Mouse (Mus musculus): ENCODE measurements around the gene Mettl1. TPM values are rescaled to one million over a fixed set of nuclear protein-coding genes. Genes with fewer than 3 reads are reported as not detected.
A peak's percentile ranks its signal among the peaks of the same experiment; 100 is the strongest.

Gene Mettl1
- total and polyA plus RNA-seq, 2 experiments from 2014 or later: 6.5 to 19.1 TPM

DNA sequence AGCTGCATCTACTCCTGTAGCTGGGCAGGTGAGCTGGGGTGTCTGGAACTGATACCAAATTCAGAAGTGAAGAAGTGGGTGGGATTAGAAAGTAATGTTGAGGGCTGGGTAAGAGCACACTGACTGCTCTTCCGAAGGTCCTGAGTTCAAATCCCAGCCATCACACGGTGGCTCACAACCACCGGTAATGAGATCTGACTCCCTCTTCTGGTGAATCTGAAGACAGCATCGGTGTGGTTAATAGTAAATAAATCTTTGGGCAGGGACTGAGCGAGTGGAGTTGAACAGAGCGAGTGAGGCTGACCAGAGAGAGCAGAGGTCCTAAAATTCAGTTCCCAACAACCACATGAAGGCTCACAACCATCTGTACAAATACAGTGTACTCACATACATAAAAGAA lies 44.4 kb downstream of the Mettl1 start:
- WGBS: 71% methylated on average over 6 of the region's 6 CpGs
- Histone ChIP-seq H3K27me3 (ENCODE audit: insufficient read depth, low read length) (0 out of 2 replicates have a peak, but pooled peaks cover 4% of the 10 kb centered on the region), H3K4me1 (ENCODE audit: insufficient read depth, low read length) (peaks cover 15% of the 10 kb centered on the region; the same call in 1 of the 2 replicates), H3K9me3 (ENCODE audit: low read length) (no peaks in the 10 kb centered on the region), H3K4me3 (ENCODE audit: low read depth, low read length) (no peak overlapping the region), H3K36me3 (ENCODE audit: insufficient read depth, low read length) (peaks cover 52% of the 10 kb centered on the region), H3K9ac (replicated peaks; ENCODE audit: low read length, poor library complexity, severe bottlenecking) (no peak overlapping the region), H3K4me2 (ENCODE audit: low read depth, low read length, poor library complexity, severe bottlenecking) (no peak overlapping the region), H3K27ac (ENCODE audit: low read depth, low read length) (no peak overlapping the region)
- DNase-seq (ENCODE audit: low spot score): no peak
- ATAC-seq (ENCODE audit: low FRiP score): no peak
- peak; percentile 56 for TF ChIP-seq CTCF (IDR thresholded peaks at IDR 0.05)

DNA sequence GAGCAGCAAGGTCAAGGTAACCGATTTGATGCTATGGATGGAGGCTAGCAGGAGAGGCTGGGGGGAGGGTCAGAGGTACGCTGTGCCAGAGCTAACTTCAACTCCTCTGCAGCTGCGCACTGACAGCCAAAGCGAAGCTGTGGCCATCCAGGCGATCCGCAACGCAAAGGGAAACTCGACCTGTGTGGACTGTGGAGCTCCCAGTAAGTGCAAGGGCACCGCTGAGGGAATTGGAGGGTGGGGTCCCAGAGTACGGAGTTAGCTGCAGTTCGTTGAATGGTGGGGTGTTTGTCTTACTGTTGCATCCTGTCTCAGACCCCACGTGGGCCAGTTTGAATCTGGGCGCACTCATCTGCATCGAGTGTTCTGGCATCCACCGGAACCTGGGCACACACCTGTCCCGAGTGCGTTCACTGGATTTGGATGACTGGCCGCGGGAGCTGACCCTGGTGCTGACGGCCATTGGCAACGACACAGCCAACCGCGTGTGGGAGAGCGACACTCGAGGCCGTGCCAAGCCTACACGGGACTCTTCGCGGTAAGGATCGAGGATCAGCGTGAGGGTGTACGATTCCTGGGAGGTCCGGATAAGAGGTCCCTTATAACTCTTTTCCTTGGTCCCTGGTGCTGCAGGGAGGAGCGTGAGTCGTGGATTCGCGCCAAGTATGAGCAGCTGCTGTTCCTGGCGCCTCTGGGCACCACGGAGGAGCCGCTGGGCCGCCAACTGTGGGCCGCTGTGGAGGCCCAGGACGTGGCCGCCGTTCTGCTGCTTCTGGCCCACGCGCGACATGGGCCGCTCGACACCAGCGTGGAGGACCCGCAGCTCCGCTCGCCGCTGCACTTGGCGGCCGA lies 49.6 kb downstream of the Mettl1 start:
- H3K27me3 ChIP-seq (ENCODE audit: insufficient read depth, low read length): 0 out of 2 replicates have a peak, but pooled peaks cover 4% of the 10 kb centered on the region
- H3K4me3 ChIP-seq (ENCODE audit: low read depth, low read length): no peak overlapping the region
- no peak overlapping the region for H3K27ac ChIP-seq (ENCODE audit: low read depth, low read length)
- no peak overlapping the region for H3K4me2 ChIP-seq (ENCODE audit: low read depth, low read length, poor library complexity, severe bottlenecking)
- peak; percentile 52 for DNase-seq (ENCODE audit: low spot score)
- H3K4me1 ChIP-seq (ENCODE audit: insufficient read depth, low read length): peaks cover 13% of the 10 kb centered on the region; the same call in 1 of the 2 replicates
- 21% methylated on average over 57 of the region's 57 CpGs for WGBS
- ATAC-seq (ENCODE audit: low FRiP score): no peak
- peak overlapping the region; percentile 24; the same call in 1 of the 2 replicates for H3K9ac ChIP-seq (replicated peaks; ENCODE audit: low read length, poor library complexity, severe bottlenecking)
- H3K36me3 ChIP-seq (ENCODE audit: insufficient read depth, low read length): peaks cover 48% of the 10 kb centered on the region
- no peak for TF ChIP-seq CTCF (IDR thresholded peaks at IDR 0.05)
- H3K9me3 ChIP-seq (ENCODE audit: low read length): no peaks in the 10 kb centered on the region

DNA sequence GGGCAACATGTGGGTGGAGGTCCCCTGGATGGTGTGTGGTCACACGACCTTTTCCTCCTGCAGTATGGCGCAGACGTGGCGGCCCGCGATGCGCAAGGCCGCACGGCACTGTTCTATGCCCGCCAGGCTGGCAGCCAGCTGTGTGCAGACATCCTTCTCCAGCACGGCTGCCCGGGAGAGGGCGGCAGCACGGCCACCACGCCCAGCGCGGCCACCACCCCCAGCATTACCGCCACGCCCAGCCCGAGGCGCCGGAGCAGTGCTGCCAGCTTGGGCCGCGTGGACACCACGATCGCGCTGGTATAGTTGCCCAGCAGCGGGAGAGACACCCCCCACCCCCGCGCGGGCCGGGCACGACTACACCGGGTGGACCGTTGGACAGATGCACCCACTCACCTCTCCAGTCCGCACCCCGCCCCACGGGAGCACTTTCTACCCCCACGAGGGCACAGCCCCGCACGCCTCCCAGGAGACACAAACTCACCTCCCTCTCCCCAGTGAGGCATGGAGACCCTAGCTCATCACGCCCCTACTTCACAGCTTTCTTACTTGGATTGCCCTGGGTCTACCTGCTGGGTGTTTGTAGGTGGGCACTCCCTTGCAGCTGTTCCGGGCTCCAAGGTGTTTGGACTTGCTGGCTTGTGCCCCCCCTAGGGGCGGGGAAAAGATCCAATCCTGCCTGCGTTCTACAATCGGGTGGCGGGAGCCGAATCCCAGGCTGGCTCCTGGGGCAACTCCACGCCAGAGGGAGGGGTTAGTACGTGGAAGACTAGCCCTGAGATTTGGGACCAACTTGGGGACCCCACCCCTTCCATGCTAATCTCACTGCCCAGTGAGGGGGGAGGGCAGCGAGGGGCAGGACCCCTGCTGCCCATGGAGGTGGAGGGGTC lies 50.5 kb downstream of the Mettl1 start:
- H3K9me3 ChIP-seq (ENCODE audit: low read length): no peaks in the 10 kb centered on the region
- no peak overlapping the region for H3K4me2 ChIP-seq (ENCODE audit: low read depth, low read length, poor library complexity, severe bottlenecking)
- ATAC-seq (ENCODE audit: low FRiP score) (no peak), DNase-seq (ENCODE audit: low spot score) (peak; percentile 20)
- 14% methylated on average over 35 of the region's 51 CpGs for WGBS
- no peak overlapping the region for H3K4me3 ChIP-seq (ENCODE audit: low read depth, low read length)
- peak; percentile 15; the same call in 1 of the 2 replicates for TF ChIP-seq CTCF (IDR thresholded peaks at IDR 0.05)
- H3K9ac ChIP-seq (replicated peaks; ENCODE audit: low read length, poor library complexity, severe bottlenecking): no peak overlapping the region; the same call in 1 of the 2 replicates
- peaks cover 57% of the 10 kb centered on the region for H3K36me3 ChIP-seq (ENCODE audit: insufficient read depth, low read length)
- no peak overlapping the region for H3K27ac ChIP-seq (ENCODE audit: low read depth, low read length)
- 0 out of 2 replicates have a peak, but pooled peaks cover 4% of the 10 kb centered on the region for H3K27me3 ChIP-seq (ENCODE audit: insufficient read depth, low read length)
- H3K4me1 ChIP-seq (ENCODE audit: insufficient read depth, low read length): peaks cover 13% of the 10 kb centered on the region; the same call in 1 of the 2 replicates

DNA sequence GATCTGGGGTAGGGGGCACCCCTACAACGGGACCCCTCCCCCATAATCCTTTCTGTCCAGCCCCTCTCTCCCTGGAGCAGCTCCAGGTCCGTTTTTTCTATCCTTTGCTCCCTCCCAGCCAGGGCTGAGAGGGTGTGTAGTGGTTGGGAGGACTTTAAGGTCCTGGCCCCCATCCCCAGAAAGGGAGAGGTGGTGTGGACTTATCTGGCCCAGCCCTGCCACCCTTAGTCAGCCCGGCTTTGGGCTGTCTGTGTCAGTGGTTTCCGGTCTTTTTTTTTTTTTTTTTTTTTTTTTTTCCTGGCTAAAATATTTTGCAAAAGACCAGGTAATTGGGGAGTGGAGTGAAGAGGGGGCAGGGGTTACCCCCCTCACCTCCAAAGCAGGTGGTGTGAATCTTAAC lies 51.5 kb downstream of the Mettl1 start:
- Histone ChIP-seq H3K4me1 (ENCODE audit: insufficient read depth, low read length) (peaks cover 13% of the 10 kb centered on the region; the same call in 1 of the 2 replicates), H3K9me3 (ENCODE audit: low read length) (no peaks in the 10 kb centered on the region), H3K27me3 (ENCODE audit: insufficient read depth, low read length) (no peaks in the 10 kb centered on the region), H3K4me2 (ENCODE audit: low read depth, low read length, poor library complexity, severe bottlenecking) (no peak overlapping the region), H3K27ac (ENCODE audit: low read depth, low read length) (no peak overlapping the region), H3K36me3 (ENCODE audit: insufficient read depth, low read length) (peaks cover 54% of the 10 kb centered on the region), H3K4me3 (ENCODE audit: low read depth, low read length) (no peak overlapping the region), H3K9ac (replicated peaks; ENCODE audit: low read length, poor library complexity, severe bottlenecking) (no peak overlapping the region)
- 41% methylated on average over 4 of the region's 4 CpGs for WGBS
- no peak for ATAC-seq (ENCODE audit: low FRiP score)
- no peak for TF ChIP-seq CTCF (IDR thresholded peaks at IDR 0.05)
- no peak for DNase-seq (ENCODE audit: low spot score)

DNA sequence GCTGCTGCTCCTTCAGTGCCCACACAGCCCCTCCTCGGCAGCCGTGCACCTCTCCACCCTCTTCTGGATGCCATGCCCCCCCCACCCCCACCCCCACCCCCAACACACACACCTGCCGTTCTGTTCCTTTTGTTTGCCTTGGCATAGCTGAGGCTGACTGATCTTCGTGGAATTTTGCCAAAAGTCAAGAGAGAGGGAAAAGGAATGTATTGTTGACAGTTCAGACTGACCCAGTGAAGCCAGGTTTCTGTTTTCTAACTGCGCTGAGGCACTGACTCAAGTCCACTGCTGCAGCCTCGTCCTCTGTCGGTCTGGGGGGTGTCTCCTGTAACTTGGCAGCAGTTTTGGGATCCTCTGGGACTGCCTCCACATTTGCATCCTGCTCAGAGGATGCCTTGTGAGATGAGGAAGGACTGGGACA lies 53.2 kb downstream of the Mettl1 start:
- no peak for ATAC-seq (ENCODE audit: low FRiP score)
- H3K27me3 ChIP-seq (ENCODE audit: insufficient read depth, low read length): no peaks in the 10 kb centered on the region
- no peak for TF ChIP-seq CTCF (IDR thresholded peaks at IDR 0.05)
- H3K9ac ChIP-seq (replicated peaks; ENCODE audit: low read length, poor library complexity, severe bottlenecking): no peak overlapping the region
- H3K36me3 ChIP-seq (ENCODE audit: insufficient read depth, low read length): peaks cover 56% of the 10 kb centered on the region
- DNase-seq (ENCODE audit: low spot score): peak; percentile 54
- H3K4me1 ChIP-seq (ENCODE audit: insufficient read depth, low read length): peaks cover 13% of the 10 kb centered on the region; the same call in 1 of the 2 replicates
- H3K4me2 ChIP-seq (ENCODE audit: low read depth, low read length, poor library complexity, severe bottlenecking): no peak overlapping the region
- H3K4me3 ChIP-seq (ENCODE audit: low read depth, low read length): no peak overlapping the region
- 34% methylated on average over 7 of the region's 7 CpGs for WGBS
- H3K27ac ChIP-seq (ENCODE audit: low read depth, low read length): peak overlapping the region; percentile 62
- no peaks in the 10 kb centered on the region for H3K9me3 ChIP-seq (ENCODE audit: low read length)

MicroRNAs encoded within 50 kb of the gene (microRNA counts, 519-probe panel; counts per million panel counts)
- microRNA mmu-miR-26a (2,859 counts per million, percentile 69 among the panel's probes with 10 or more counts), microRNA mmu-miR-546 (528 counts per million, percentile 58 among the panel's probes with 10 or more counts)

Small RNA genes within 50 kb of the gene (microRNA-seq; reads per million reads assigned to microRNA genes)
- 37.2 reads per million, percentile 34 among the genes with 10 or more reads in this experiment for gene Mir26a-2 (ENCODE audit: borderline number of aligned reads)
- 1.0 reads per million for gene Mir546 (ENCODE audit: borderline number of aligned reads)

Other genes starting within 250 kb of the Mettl1 start
- 13.2 and 17.4 TPM in 2 replicates for gene Atp23, start 140.1 kb upstream of the Mettl1 start, total RNA-seq (2014; rRNA removed)
- gene Atp23, start 140.1 kb upstream of the Mettl1 start, polyA plus RNA-seq (2015; fragmentation: Nextera tagmentation; extraction: Ambion mirVana): 18.4 and 19.1 TPM in 2 replicates
- 50.1 and 54.6 TPM in 2 replicates for gene Ctdsp2, start 62.7 kb upstream of the Mettl1 start, total RNA-seq (2014; rRNA removed)
- gene Ctdsp2, start 62.7 kb upstream of the Mettl1 start, polyA plus RNA-seq (2015; fragmentation: Nextera tagmentation; extraction: Ambion mirVana): 10.2 and 11.2 TPM in 2 replicates
- 0.90 and 2.0 TPM in 2 replicates for gene Avil, start 40.7 kb upstream of the Mettl1 start, total RNA-seq (2014; rRNA removed)
- 1.2 and 1.3 TPM in 2 replicates for gene Avil, start 40.7 kb upstream of the Mettl1 start, polyA plus RNA-seq (2015; fragmentation: Nextera tagmentation; extraction: Ambion mirVana)
- gene Tsfm, start 10.6 kb upstream of the Mettl1 start, total RNA-seq (2014; rRNA removed): 29.3 and 33.8 TPM in 2 replicates
- gene Tsfm, start 10.6 kb upstream of the Mettl1 start, polyA plus RNA-seq (2015; fragmentation: Nextera tagmentation; extraction: Ambion mirVana): 60.7 and 63.3 TPM in 2 replicates
- gene Eef1akmt3, start 99 bp downstream of the Mettl1 start, total RNA-seq (2014; rRNA removed): not detected in 2 replicates
- gene Eef1akmt3, start 99 bp downstream of the Mettl1 start, polyA plus RNA-seq (2015; fragmentation: Nextera tagmentation; extraction: Ambion mirVana): 0.10 and 0.16 TPM in 2 replicates
- 0.22 TPM in 1 of 2 replicates, not detected in the other for gene Cyp27b1, start 6.8 kb downstream of the Mettl1 start, total RNA-seq (2014; rRNA removed)
- gene Cyp27b1, start 6.8 kb downstream of the Mettl1 start, polyA plus RNA-seq (2015; fragmentation: Nextera tagmentation; extraction: Ambion mirVana): 0.13 TPM in 1 of 2 replicates, not detected in the other
- gene March9, start 18.8 kb downstream of the Mettl1 start, total RNA-seq (2014; rRNA removed): 84.0 and 90.0 TPM in 2 replicates
- gene March9, start 18.8 kb downstream of the Mettl1 start, polyA plus RNA-seq (2015; fragmentation: Nextera tagmentation; extraction: Ambion mirVana): 8.6 and 9.8 TPM in 2 replicates
- gene Cdk4, start 22.1 kb downstream of the Mettl1 start, total RNA-seq (2014; rRNA removed): 311 and 365 TPM in 2 replicates
- 364 and 374 TPM in 2 replicates for gene Cdk4, start 22.1 kb downstream of the Mettl1 start, polyA plus RNA-seq (2015; fragmentation: Nextera tagmentation; extraction: Ambion mirVana)
- gene Tspan31, start 28.9 kb downstream of the Mettl1 start, total RNA-seq (2014; rRNA removed): 109 and 122 TPM in 2 replicates
- gene Tspan31, start 28.9 kb downstream of the Mettl1 start, polyA plus RNA-seq (2015; fragmentation: Nextera tagmentation; extraction: Ambion mirVana): 101 and 104 TPM in 2 replicates
- gene Agap2, start 33.9 kb downstream of the Mettl1 start, total RNA-seq (2014; rRNA removed): 330 and 343 TPM in 2 replicates
- gene Agap2, start 33.9 kb downstream of the Mettl1 start, polyA plus RNA-seq (2015; fragmentation: Nextera tagmentation; extraction: Ambion mirVana): 5.4 and 6.3 TPM in 2 replicates
- 114 and 120 TPM in 2 replicates for gene Os9, start 79.7 kb downstream of the Mettl1 start, total RNA-seq (2014; rRNA removed)
- 126 TPM in 2 replicates for gene Os9, start 79.7 kb downstream of the Mettl1 start, polyA plus RNA-seq (2015; fragmentation: Nextera tagmentation; extraction: Ambion mirVana)
- 126 and 134 TPM in 2 replicates for gene B4galnt1, start 123.8 kb downstream of the Mettl1 start, total RNA-seq (2014; rRNA removed)
- 86.8 and 88.6 TPM in 2 replicates for gene B4galnt1, start 123.8 kb downstream of the Mettl1 start, polyA plus RNA-seq (2015; fragmentation: Nextera tagmentation; extraction: Ambion mirVana)
- gene Slc26a10, start 139.2 kb downstream of the Mettl1 start, total RNA-seq (2014; rRNA removed): 0.05 TPM in 2 replicates
- 0.80 TPM in 2 replicates for gene Slc26a10, start 139.2 kb downstream of the Mettl1 start, polyA plus RNA-seq (2015; fragmentation: Nextera tagmentation; extraction: Ambion mirVana)
- 47.6 and 48.8 TPM in 2 replicates for gene Arhgef25, start 148.7 kb downstream of the Mettl1 start, total RNA-seq (2014; rRNA removed)
- 13.5 and 15.4 TPM in 2 replicates for gene Arhgef25, start 148.7 kb downstream of the Mettl1 start, polyA plus RNA-seq (2015; fragmentation: Nextera tagmentation; extraction: Ambion mirVana)
- gene Dtx3, start 154.3 kb downstream of the Mettl1 start, total RNA-seq (2014; rRNA removed): 258 and 275 TPM in 2 replicates
- 205 and 217 TPM in 2 replicates for gene Dtx3, start 154.3 kb downstream of the Mettl1 start, polyA plus RNA-seq (2015; fragmentation: Nextera tagmentation; extraction: Ambion mirVana)
- gene Pip4k2c, start 170.2 kb downstream of the Mettl1 start, total RNA-seq (2014; rRNA removed): 17.0 and 18.3 TPM in 2 replicates
- 14.5 and 15.1 TPM in 2 replicates for gene Pip4k2c, start 170.2 kb downstream of the Mettl1 start, polyA plus RNA-seq (2015; fragmentation: Nextera tagmentation; extraction: Ambion mirVana)
- gene Kif5a, start 221.9 kb downstream of the Mettl1 start, total RNA-seq (2014; rRNA removed): 244 and 249 TPM in 2 replicates
- gene Kif5a, start 221.9 kb downstream of the Mettl1 start, polyA plus RNA-seq (2015; fragmentation: Nextera tagmentation; extraction: Ambion mirVana): 102 and 103 TPM in 2 replicates
- 274 and 309 TPM in 2 replicates for gene Dctn2, start 225.0 kb downstream of the Mettl1 start, total RNA-seq (2014; rRNA removed)
- 318 and 345 TPM in 2 replicates for gene Dctn2, start 225.0 kb downstream of the Mettl1 start, polyA plus RNA-seq (2015; fragmentation: Nextera tagmentation; extraction: Ambion mirVana)
- 8.2 and 10.0 TPM in 2 replicates for gene Mbd6, start 247.6 kb downstream of the Mettl1 start, total RNA-seq (2014; rRNA removed)
- gene Mbd6, start 247.6 kb downstream of the Mettl1 start, polyA plus RNA-seq (2015; fragmentation: Nextera tagmentation; extraction: Ambion mirVana): 7.3 and 11.2 TPM in 2 replicates